Mouse (Mus musculus): Measurements from ENCODE around the gene Fam229b.
A peak's percentile ranks its signal among the peaks of the same experiment; 100 is the strongest.

DNA sequence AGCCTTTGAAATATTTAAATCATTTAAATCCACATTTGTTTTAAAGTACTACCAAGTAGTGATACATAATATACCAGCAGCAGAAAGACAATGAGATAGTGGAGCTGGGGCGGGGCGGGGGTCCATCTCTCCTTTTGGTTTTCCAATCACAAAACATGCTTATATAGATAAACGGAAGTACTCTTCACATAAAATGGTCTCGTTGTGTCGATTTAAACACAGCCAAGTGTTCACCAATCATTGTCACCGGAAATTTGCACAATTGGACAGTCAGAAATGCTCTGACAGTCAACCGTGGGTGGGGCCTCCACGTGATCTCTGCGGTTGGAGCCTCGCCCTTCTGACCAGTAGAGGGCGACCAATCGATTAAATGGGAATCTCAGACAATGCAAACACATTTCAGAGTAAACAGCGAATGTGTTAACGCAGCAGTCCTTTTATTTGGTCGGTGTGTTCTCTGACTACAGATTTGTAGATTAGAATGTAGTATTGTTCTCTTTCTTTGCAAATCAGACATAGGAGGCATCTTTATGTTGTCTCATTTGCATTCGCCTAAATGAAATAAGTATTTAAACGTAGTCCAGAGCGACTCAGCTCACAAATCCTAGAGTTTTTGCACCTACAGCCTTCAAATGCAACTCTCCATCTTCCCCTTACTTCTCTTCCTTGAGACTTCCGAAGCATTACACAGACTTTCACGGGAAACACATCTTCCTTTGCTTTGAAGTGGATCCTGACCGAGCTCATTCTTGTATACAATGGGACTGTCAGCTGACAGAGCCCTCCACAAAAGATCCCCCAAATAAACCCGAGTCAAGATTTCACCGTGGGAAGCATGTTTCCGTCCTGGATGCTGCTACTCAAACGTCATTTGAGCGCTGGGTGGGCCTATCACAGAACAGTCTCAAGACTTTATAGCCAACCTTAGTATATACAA, 38.2 kb upstream of the Fam229b start:
- TF ChIP-seq CTCF (IDR thresholded peaks at IDR 0.05; ENCODE audit: low read depth) (peak; percentile 82), EP300 (IDR thresholded peaks at IDR 0.05; ENCODE audit: low read depth) (peak; percentile 35; the same call in 1 of the 2 replicates)

Measured in liver, postnatal 0 days (tissue).